Mouse (Mus musculus): ENCODE results near the gene Olfr213. TPM values are rescaled to one million over a fixed set of nuclear protein-coding genes. Genes with fewer than 3 reads are reported as not detected.

The Olfr213 gene
- total RNA-seq (2023), result not detected

DNA sequence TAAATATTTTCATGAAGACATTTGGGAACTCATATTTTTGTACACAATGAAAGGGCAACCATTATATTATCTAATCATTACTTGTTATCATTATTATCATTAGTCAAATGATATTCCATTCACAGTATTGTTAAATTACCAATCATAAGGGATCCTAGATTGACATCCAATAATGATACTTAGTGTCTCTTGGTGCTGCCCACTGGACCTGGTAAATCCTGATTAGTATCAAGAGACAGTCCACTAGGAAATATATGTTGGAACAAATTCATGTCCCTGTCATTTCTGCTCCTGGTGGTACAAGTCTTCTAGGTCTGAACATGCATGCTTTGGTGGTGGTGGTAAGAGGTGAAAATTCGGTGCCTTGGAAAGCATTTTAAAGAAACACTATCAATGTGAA, at the start of gene Olfr213:
Gene Olfr213, plus strand, starts transcription at position 301 of the 400 bp plus-strand sequence.

DNA sequence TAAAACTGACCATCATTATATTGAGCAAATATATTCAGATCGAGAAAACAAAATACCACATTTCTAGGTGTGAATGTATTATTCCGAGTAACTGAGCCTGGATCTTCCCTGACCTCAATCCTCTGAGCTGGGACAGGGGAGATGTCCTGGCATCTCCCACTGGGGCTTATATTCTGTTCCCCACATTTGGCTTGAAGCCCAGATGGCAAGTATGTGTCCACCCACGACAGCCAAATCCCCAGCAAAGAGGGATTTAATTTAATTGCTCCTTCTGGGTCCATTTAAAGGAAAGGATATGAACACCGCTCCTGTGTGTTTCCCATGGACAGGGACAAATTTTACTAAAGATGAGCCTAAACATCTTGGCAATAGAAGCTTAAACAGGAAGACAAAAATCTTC, 49.5 kb upstream of the Olfr213 start, which contains the start of gene Olfr211:
Gene Olfr211, plus strand, starts transcription at position 301 of the 400 bp plus-strand sequence.

DNA sequence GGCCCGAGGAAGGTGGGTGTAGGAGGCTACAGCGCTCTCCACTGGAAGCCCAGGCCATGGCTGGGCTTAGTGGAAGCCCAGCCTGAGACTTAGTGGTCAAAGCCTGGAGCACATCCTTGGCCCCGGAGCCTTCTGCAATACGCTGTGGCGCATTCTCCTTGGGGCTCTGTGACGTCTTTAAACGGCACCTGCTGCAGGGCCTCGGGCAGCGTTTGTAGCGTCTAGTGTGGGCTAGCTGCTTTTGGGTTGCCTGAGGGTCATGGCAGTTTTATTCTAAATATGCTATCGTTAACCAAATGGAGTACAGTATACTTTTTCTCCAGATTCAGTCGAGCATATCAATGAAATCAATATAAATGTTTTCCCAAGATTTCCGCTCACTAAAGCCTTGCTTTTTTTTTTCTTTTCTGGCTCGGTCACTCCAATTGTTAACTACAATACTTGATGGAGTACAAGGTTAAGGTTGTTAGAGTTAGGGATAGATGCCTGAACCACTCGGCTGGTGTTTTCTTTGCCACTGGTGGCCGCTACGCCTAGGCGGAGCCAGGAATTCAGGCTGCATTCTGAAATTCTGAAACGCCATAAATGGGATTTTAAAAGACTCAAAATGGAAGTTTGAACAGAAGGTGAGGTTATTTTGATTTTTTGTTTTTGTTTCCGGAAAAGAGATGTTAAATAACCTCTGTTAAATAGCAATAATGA, 31.8 kb upstream of the Olfr213 start, which contains the start of gene Olfr212:
Gene Olfr212, plus strand, starts transcription at position 215 of the 702 bp plus-strand sequence.

DNA sequence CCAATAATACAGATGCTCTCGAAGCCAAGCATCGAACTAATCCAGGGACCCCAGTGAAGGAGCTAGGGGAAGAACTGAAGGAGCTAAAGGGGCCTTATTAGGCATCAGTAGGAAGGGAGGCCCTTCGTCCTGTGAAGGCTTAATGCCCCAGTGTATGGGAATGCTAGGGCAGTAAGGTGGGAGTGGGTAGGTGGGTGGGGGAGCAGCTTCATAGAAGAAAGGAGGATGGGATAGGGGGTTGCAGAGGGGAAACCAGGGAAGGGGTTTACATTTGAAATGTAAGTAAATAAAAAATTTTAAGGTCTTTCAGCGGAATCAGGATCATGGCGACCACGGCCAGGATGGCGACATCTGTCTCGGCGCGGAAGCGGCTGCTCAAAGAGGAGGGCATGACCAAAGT, 12.6 kb downstream of the Olfr213 start, which contains the start of gene Gm5580:
Gene Gm5580, plus strand, starts transcription at position 301 of the 400 bp plus-strand sequence.

DNA sequence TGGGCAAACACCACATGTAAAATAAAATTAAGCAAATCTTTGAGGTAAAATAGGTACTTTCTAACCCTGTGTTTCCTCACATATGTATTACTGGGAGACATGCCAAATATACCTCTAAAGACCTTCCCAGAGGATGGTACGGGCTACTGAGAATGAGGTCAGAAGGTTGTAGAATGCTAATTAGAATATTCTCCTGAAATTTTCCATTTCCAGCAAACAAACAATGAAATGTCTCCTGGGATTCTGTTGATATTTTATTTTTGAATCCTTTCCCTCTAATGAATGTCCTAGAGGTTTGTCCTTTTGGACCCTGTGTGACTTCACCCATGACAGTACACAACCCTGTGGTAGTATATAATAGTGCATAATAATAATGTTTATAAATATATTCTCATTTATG, 15.7 kb downstream of the Olfr213 start, which contains the start of gene Olfr214:
Gene Olfr214, plus strand, starts transcription at position 301 of the 400 bp plus-strand sequence.

DNA sequence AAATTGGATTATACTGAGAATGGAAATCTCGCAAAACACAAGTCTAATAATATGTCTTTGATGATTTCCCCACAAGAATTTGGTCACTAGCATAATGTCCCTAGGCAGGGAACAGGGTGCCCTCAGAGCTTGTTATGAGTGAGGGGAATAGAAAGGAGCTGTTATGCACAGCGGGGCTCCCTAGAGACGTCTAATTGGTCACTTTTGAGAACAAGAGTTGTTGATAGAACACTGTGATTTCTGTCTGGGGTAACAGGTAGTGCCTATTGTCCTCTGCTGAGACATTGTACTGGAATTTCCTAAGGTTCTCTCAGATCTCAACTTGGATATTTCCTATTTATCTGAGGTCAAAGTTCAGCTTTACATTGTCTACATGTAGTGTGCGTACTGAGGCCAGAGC, 45.8 kb downstream of the Olfr213 start, which contains the start of gene Olfr215:
Gene Olfr215, minus strand, starts transcription at position 101 of the 400 bp plus-strand sequence.

Other genes starting within 250 kb of the Olfr213 start
- gene March8, start 200.4 kb upstream of the Olfr213 start, total RNA-seq (2023), result 1.2 TPM
- gene Alox5, start 77.3 kb upstream of the Olfr213 start, total RNA-seq (2023), result 0.50 TPM
- gene Olfr211, start 49.4 kb upstream of the Olfr213 start, total RNA-seq (2023), result not detected
- gene Olfr212, start 31.9 kb upstream of the Olfr213 start, total RNA-seq (2023), result not detected
- 3.4 TPM for gene Gm5580, start 12.7 kb downstream of the Olfr213 start, total RNA-seq (2023)
- not detected for gene Olfr214, start 15.8 kb downstream of the Olfr213 start, total RNA-seq (2023)
- not detected for gene Olfr215, start 45.7 kb downstream of the Olfr213 start, total RNA-seq (2023)
- gene Zfp422, start 90.5 kb downstream of the Olfr213 start, total RNA-seq (2023), result 17.9 TPM
- gene Depp1, start 112.2 kb downstream of the Olfr213 start, total RNA-seq (2023), result not detected
- 3.3 TPM for gene Rassf4, start 135.5 kb downstream of the Olfr213 start, total RNA-seq (2023)
- 0.18 TPM for gene Tmem72, start 178.5 kb downstream of the Olfr213 start, total RNA-seq (2023)